Mouse (Mus musculus) kidney, embryonic 15.5 days (tissue): Measurements from ENCODE around the gene Vmn2r105. TPM values are rescaled to one million over a fixed set of nuclear protein-coding genes. Genes with fewer than 3 reads are reported as not detected.

Experiments
- ATAC-seq: fragments of 200-750 bp; cut with Nextera tagmentation; replicated peaks from 2 replicates; pipeline ENCODE4 v1.8.0; 2017; ENCODE audit warnings: moderate TSS enrichment; ENCODE audit not compliant: low FRiP score
- H3K27ac ChIP-seq: fragments of 300-500 bp; sonication (generic); 2 replicates; pipeline ENCODE4 v1.5.1; 2015; ENCODE audit warnings: mild to moderate bottlenecking, inconsistent platforms
- H3K27me3 ChIP-seq: fragments of 300-500 bp; sonication (generic); 2 replicates; pipeline ENCODE4 v1.6.1; 2015; ENCODE audit warnings: inconsistent platforms
- H3K36me3 ChIP-seq: fragments of 300-500 bp; sonication (generic); 2 replicates; pipeline ENCODE4 v1.6.1; 2015; ENCODE audit warnings: inconsistent platforms
- H3K4me1 ChIP-seq: fragments of 300-500 bp; sonication (generic); 2 replicates; pipeline ENCODE4 v1.6.1; 2015; ENCODE audit warnings: inconsistent platforms
- H3K4me2 ChIP-seq: fragments of 300-500 bp; sonication (generic); 2 replicates; pipeline ENCODE4 v1.6.1; 2015; ENCODE audit warnings: moderate library complexity, mild to moderate bottlenecking, inconsistent platforms
- H3K4me3 ChIP-seq: fragments of 300-500 bp; sonication (generic); replicated peaks from 2 replicates; pipeline ENCODE4 v1.5.1; 2015; ENCODE audit warnings: mild to moderate bottlenecking, inconsistent platforms
- H3K9ac ChIP-seq: fragments of 300-500 bp; sonication (generic); 2 replicates; pipeline ENCODE4 v1.6.1; 2015; ENCODE audit warnings: mild to moderate bottlenecking, inconsistent platforms
- H3K9me3 ChIP-seq: fragments of 300-500 bp; sonication (generic); replicated peaks from 2 replicates; pipeline ENCODE4 v1.6.1; 2016; ENCODE audit warnings: inconsistent platforms
- WGBS: fragments of 180-500 bp; shearing (Covaris S2); methylation state at CpG from one replicate; pipeline ENCODE4 v1.1.7; 2015; ENCODE audit warnings: mixed read lengths; 5-methylcytosine and 5-hydroxymethylcytosine counted together
- polyA plus RNA-seq: library from polyadenylated mRNA; unstranded; fragments of >200 nt; fragmentation: Nextera tagmentation; extraction: Ambion mirVana; gene quantifications from 2 replicates; pipeline ENCODE4 v1.2.1, GENCODE M21; 2015

Gene Vmn2r105
- polyA plus RNA-seq, result not detected in 2 replicates

- Histone ChIP-seq H3K4me2 (no peak within 1 kb of the TSS), H3K9me3 (no peaks in the 10 kb centered on the region), H3K4me3 (no peak within 1 kb of the TSS), H3K27me3 (no peaks in the 10 kb centered on the region), H3K36me3 (no peaks in the 10 kb centered on the region), H3K9ac (no peak within 1 kb of the TSS), H3K4me1 (no peaks in the 10 kb centered on the region), H3K27ac (no peak within 1 kb of the TSS)
- WGBS, result 81% methylated on average over 2 of the region's 2 CpGs
- ATAC-seq, result no peak
These were observed at the start of gene Vmn2r105 for GRCm38 (mm10) chr17:20234952-20235351. Gene Vmn2r105 (minus strand): TSS chr17:20235052.

GRCm38 (mm10) chr17:20255522-20255921, 20.7 kb upstream of the Vmn2r105 start:
- Histone ChIP-seq H3K27ac (no peak overlapping the region), H3K9me3 (no peaks in the 10 kb centered on the region; the same call in 1 of the 2 replicates), H3K9ac (no peak overlapping the region), H3K4me1 (no peaks in the 10 kb centered on the region), H3K27me3 (no peaks in the 10 kb centered on the region), H3K4me2 (no peak overlapping the region), H3K36me3 (no peaks in the 10 kb centered on the region), H3K4me3 (no peak overlapping the region)
- WGBS, result 69% methylated on average over 4 of the region's 4 CpGs
- ATAC-seq, result no peak

GRCm38 (mm10) chr17:20182997-20183396, 51.9 kb downstream of the Vmn2r105 start, which contains the start of gene Fpr-rs6:
Gene Fpr-rs6 (minus strand): TSS chr17:20183097.
- no peak within 1 kb of the TSS for H3K4me2 ChIP-seq
- H3K9me3 ChIP-seq, result peaks cover 4% of the 10 kb centered on the region; the same call in 1 of the 2 replicates
- H3K36me3 ChIP-seq, result no peaks in the 10 kb centered on the region
- H3K27ac ChIP-seq, result no peak within 1 kb of the TSS
- H3K4me3 ChIP-seq, result no peak within 1 kb of the TSS
- no peaks in the 10 kb centered on the region for H3K27me3 ChIP-seq
- no peak for ATAC-seq
- H3K9ac ChIP-seq, result no peak within 1 kb of the TSS
- no peaks in the 10 kb centered on the region for H3K4me1 ChIP-seq

Other genes with a start within 250 kb of the Vmn2r105 start
- gene Vmn2r104, start 186.7 kb downstream of the Vmn2r105 start, polyA plus RNA-seq, result not detected in 2 replicates
- gene Fpr-rs7, start 120.8 kb downstream of the Vmn2r105 start, polyA plus RNA-seq, result not detected in 2 replicates
- gene Fpr-rs6, start 52.0 kb downstream of the Vmn2r105 start, polyA plus RNA-seq, result not detected in 2 replicates
- gene Vmn2r106, start 50.5 kb upstream of the Vmn2r105 start, polyA plus RNA-seq, result not detected in 2 replicates
- not detected in 2 replicates for gene Vmn2r107, start 110.2 kb upstream of the Vmn2r105 start, polyA plus RNA-seq
- gene Vmn1r224, start 179.1 kb upstream of the Vmn2r105 start, polyA plus RNA-seq, result not detected in 2 replicates
- not detected in 2 replicates for gene Vmn2r108, start 246.3 kb upstream of the Vmn2r105 start, polyA plus RNA-seq